Mouse (Mus musculus) cerebellum, adult (tissue): Measurements from ENCODE around the gene Sh3tc1.

ENCODE experiments used
- ATAC-seq: cut with Nextera tagmentation; 2 replicates; pipeline ENCODE4 v1.9.2; 2017; ENCODE audit warnings: mild to moderate bottlenecking, moderate library complexity, mixed read lengths; ENCODE audit not compliant: insufficient number of reproducible peaks, low FRiP score, low TSS enrichment

Gene Sh3tc1

DNA sequence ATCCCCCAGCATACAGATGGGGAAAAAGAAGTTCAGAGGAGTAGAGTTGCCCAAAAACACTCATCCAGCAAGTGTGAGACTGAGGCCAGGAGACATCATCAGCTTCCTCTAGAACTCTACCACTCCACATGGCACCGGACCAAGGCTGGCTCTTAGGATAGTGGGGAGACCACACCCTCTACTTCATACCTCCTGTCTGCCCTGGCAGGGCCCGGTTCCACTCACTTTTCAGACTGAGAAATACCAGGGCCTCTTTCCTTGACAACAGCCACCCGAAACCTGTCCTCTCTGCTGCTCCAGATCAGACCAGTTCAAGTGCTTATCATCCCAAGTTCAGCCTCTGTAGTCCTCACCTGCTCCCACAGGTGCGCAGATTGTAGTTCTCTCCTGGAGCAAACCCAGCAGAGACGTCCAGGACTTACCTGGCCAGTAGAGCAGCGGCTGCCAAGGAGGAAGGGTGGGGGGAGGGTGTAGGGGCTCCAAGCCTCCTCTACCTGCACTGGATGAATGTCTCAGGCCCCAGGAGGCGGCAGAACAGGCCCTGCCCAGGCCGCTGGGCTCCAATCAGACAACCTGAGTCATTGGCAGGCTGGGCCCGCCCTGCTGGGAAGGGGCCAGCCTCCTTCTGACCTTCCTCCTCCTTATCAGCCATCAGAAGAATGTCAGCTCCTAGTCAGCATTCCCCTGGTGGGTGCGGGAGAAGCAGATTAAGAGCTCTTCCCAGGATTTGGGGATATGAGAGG lies at the start of gene Sh3tc1:
Gene Sh3tc1, minus strand, starts transcription at position 452 of the 743 bp plus-strand sequence.
- ATAC-seq, result no peak

DNA sequence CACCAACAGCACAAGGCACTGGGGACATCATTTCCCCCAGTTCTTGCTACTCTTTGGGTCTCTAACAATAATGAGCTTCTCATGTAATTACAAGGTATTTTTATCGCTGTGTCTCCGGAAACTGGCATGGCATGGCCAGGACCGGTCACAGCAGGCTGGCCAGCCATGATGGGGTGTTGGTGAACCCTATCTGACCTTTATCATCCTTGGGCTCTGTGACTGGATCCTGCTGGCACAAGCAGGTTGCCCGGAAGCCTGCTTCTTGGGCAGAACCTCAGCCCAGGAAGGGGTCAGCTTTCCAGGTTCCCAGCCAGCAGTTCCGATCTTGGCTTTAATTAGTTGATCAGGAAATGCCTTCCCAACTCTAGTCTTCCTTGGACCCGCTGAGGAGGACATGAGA lies 48.9 kb upstream of the Sh3tc1 start:
- ATAC-seq, result no peak

DNA sequence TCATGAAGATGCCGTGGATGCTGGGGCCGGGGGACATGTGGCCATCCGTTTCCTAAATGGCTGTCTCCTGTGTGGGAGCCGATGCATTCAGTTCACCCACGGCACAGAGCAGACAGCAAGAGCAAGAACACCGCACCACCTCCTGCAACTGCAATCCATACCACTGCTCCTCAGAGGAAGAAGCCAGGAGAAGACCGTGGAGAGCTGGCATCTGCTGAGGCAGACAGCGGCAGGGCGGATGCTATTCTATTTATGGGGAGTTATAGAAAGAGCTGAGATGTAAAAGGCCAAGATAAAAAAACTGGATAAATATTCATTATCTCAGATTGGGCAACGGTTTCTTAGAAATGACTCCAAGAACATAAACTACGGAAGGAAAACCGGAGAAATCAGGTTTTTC lies 48.1 kb upstream of the Sh3tc1 start:
- ATAC-seq, result no peak

DNA sequence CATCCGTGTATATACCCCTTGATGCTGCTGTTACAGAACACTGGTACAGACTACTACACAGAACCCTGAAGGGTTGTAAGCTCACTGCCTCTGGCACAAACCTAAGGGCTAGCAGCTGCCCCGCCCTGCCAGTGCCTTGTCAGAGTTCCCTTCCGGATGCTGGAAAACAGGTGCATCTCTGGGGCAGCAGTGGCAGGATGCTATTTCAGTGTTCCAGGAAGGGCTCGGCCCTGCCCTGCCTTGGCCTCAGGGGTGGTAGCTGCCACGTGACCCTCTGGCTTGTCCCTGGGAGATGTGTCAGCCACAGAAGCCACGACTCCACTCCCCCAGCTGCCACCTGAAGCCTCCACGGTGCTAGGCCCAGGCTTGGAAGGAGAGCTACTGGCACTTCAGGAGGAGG lies 46.1 kb upstream of the Sh3tc1 start:
- ATAC-seq, result peak; percentile 45

DNA sequence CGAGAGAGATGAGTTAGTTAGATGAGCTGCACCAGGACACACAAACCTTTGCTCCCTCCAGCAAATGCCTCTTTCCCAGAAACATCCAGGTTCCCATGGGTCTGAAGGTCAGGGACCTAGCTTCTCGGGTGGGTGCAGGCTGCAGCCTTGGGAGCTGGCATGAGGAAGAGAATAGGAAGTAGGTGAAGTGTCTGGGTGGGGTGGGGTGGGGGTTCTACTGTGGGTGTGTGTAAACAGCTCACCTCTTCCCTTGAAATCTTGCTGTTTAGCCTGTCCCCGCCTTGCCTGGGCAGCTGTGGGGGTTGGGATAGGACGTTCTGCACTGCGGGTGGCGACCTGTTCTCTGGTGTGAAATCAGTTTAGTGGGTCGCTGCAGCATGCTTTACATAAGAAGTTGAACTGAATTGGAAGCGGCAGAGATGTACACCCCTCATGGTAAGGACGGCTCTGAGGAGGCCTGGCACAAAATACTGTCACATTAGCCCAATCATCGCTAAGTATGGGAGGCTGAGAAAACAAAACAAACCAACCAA lies 42.9 kb upstream of the Sh3tc1 start:
- no peak for ATAC-seq

DNA sequence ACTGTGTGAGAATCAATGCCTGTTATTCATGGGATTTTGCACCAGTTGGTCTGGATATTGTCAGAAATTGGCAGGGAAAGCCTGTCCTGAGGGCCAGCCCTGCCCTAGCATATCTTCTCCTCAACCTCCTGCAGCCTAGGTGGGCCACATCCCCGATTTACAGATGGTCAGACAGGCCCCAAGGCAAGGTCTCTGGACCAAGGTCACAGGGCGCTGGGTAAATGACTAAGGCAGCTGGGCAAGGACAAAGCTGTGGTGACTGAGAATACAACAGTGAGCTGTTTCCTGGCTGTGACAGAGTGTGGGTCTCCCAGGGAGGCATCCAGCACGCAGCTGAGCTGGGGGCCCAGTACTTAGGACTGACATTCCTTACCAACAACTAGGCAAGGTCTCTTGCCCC lies 41.3 kb upstream of the Sh3tc1 start:
- ATAC-seq, result no peak

DNA sequence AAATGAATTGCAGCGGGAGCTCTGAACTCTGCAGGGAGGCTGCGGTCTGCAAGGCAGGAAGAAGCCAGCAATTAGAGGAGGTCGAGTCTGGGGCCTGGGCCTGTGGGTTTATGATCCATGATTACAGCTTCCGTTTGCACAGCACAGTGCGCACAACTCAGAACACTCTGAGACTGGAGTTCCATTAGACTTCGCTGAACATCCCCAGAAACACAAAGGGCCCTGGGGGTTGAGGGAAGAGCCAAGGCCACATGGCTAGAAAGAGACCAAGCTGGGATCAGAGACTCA lies 34.3 kb upstream of the Sh3tc1 start:
- ATAC-seq, result no peak

DNA sequence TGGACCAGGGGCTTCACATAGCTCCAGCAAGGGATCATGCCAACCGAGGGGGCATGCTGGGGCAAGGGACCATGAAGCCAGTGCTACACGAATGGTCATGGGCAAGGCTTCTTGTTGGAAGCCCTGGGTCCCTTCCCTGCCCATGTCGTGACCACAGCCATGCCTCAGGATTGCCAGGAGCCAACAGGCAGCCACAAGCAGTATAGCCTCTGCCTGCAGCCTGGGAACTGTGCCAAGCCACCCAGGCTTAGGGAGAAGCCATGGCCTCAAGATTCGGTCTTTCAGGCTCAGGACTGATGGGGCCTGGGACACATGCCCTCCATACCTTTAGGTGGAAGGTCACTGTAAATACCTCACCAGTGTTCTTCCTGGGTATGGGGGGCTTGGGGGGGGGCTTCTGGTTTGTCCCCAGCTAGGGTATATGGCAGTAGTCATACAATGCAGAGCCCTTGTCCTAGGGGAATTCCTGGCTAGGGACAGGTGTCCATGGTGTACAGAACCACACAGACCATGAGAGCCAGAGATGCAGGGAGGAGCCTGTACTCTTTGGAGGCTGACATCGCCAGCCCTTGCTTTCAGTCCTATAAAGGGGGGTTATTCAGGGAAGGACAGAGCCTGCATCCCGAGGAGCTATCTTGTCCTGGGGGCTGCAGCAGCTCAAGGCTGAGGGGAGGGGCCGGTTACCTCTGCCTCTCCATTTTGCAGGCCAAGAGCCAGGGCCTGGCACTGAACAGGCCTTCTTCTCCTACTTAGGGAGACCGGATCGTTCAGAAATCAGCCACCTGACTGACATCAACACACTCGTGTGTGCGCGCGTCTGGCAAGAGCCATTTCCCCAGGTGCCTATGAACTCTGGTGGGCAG lies 33.7 kb upstream of the Sh3tc1 start:
- ATAC-seq, result peak; percentile 33; the same call in 1 of the 2 replicates

DNA sequence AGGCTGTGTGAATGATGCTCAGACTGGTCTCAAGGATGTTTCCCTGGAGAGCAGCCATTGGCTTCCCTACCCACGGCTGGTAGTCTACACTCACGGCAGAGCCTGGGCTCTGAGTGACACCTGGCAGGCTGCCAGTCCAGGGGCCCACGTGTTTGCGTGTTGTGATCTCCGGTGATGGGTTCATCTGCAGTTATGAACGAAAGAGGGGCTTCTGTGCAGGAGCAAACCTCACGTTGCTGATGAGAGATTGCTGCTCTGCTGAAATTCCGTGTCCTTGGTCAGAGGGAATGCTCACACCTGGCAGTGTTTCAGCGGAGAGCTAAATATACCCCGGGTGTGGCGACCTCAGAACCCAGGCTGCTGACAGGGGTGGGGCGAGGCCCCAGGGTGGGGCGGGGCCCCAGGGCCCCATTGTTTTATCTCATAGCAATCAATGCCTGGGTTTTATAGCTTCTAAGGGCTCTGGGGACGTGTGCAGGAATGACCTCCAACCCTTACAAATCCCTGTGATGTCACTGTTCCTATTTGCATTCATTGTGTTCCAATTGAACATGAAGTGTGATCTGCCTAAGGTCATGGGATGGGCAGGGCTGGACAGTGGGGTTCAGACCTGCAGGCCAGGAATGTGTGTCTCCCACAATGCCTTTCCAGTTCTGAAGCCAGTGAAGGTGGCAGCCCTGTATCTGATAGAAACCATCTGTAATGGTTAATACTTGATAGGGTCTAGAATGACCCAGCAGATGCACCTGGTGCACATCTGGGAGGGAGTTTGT lies 31.3 kb upstream of the Sh3tc1 start:
- ATAC-seq, result no peak

DNA sequence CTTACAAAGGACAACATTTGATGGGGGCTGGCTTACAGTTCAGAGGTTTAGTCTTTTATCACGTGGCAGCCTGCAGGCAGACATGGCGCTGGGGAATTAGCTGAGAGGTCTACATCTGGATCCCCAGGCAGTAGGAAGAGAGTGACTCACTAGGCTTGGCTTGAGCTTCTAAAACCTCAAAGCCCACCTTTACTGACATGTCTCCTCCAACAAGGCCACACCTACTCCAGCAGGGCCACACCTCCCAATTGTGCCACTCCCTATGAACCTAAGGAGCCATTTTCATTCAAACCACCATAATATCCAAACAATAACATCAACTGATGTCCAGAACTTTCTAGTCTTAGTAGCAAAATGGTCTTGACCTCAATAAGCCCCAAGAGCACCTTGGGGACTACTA lies 30.5 kb upstream of the Sh3tc1 start:
- no peak for ATAC-seq

DNA sequence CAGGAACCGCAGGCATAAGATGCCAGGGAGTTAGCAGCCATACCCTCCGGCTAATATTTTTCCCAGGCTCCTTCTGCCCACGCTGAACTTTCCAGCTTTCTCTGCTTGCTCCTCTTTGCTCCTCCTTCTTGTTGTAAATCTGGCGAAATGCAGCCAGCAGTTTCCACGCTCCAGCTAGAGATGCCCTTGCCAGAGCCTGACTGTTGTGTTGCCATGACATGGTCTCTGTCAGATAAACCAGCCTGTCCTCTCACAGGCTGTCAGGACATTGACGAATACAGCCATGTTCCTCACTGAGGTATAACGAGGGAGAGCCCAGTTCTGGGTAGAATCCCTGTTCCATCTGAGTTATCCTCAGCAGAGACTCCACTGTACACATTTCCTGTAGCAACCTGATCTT lies 29.2 kb upstream of the Sh3tc1 start:
- no peak for ATAC-seq

DNA sequence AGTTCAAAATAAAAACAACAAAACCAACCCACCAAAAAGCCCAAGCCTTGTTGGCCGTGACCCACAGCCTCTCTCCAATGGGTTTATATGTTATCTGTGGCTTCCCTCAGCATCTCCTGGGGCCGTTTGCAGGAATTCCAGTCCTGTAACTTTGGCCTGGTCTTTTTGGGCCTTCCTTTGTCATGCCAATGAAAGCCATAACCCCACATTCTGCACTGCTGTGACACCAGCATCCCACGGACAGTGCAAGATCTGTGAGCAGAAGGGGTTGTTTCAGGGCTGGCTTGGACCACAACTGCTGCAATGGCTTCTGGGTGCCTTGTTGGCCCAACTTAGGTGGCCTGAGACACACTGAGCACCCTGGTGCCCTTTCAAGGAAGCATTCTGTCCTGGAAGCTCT lies 28.7 kb upstream of the Sh3tc1 start:
- no peak for ATAC-seq

DNA sequence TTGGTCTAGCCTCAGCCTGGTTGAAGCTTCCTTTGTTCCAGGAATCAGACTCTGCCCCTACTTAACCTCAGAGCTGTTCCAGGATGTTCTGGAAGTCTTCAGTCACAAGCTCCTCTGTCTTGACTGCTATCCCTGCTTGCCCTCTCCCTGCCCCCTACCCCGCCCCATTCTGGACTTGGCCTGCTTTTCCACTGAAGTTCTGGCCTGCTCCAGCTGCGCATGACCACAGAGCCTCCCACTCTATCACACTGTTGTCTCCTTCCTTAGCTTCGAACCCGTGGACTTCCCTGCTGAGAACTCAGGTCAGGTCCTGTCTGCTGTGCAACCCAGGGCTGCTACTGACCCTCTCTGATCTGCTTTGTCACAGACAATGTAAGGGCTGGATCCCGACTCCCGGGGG lies 26.1 kb upstream of the Sh3tc1 start:
- no peak for ATAC-seq

DNA sequence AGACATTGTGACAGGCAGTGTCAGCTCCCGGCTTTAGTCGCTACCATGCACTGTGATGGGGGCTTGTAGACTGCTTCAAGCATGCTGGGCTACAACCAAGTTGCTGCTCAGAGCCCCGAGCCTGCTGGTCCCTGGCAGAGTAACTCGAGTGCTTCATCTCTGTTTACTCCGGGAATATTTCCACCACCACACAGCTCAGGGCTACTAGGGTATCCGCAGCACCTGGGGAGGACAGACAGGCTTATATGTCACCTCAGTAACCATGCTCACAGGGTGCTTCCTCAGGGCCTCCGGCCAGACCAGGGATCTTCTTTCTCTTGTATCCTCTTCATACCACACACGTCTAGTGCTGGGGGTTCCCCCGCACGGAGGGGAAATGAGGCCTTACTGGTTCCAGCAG lies 23.1 kb upstream of the Sh3tc1 start:
- ATAC-seq, result no peak

DNA sequence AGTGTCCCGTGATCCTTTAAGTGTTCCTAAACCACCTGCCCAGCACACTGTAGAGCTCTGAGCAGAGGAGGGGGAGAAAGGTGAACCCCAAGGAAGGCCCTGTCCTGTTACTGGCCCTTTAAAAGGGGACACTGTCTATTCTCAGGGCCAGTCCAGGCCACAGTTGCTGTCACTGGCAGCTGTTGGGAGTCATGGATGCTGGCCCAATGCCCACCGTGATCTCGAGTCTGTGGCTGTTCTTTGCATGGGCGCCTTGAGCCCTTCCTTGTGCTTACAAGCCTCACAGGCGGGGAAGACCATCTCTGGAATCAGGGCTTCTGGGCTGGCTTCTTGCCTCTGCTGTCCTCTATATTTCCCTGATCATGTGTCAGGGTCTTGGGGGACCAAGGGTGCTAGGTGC lies 22.6 kb upstream of the Sh3tc1 start:
- ATAC-seq, result no peak

DNA sequence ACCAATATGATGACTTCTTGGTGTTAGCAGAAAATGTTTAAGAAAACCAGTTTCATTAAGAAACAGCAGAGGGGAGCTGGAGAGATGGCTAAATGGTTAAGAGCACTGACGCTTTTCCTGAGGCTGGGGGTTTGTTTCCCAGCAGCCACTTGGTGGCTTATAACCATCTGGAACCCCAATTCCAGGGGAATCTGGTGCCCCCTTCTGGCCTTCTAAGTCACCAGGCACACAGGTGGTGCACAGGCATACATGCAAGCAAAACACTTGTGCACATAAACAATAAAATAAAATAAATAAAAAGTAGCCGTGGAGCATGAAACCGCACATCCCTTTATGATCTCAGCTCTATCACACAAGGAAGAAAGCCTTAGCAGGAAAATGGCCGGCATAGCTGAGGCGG lies 21.5 kb upstream of the Sh3tc1 start:
- no peak for ATAC-seq

DNA sequence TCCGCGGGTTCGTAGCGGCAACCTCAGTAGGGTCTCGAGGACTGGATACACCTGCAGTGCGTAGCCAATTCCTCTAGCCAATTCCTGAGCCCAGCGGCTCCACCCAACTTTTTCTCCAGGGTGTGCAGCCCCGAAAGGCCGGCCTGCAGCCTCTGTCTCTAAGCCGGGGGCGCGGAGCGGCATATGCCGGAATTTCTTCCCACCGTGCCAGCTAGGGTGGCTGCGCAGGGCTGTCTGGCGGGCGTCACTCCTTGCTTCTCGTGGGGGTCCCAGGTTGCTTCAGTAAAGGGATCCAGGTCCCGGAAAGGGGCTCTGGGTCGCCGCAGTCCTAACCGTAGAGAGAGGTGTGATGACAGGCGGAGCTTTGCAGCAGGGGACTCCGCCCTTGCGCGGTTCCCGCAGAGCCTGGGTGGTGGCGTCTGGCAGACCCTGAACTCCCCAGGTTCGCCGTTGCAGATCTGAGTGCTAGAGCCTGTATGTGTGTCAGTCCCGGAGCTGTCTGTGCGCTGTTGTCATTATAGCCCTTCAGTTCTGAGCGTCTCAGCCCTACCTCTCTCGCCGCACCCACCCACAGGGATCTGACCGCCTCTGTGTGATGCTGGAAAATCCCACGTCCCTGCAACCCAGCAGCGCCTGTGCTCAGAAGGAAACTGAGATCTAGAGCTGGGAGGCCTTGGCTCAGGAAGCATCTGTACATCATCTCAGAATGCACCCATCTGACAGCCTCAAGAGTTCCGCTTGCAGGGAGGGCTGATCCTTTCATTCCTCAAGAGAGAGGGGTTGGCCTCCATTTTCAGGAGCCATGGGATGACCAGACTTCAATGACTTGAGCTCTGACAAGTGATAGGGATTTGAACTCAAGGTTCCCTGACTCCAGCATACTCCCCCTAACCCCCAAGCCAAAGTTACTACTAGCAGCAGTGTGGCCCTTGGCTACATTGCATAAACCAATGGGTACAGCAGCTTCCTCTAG lies 18.6 kb upstream of the Sh3tc1 start:
- peak; percentile 6; the same call in 1 of the 2 replicates for ATAC-seq

DNA sequence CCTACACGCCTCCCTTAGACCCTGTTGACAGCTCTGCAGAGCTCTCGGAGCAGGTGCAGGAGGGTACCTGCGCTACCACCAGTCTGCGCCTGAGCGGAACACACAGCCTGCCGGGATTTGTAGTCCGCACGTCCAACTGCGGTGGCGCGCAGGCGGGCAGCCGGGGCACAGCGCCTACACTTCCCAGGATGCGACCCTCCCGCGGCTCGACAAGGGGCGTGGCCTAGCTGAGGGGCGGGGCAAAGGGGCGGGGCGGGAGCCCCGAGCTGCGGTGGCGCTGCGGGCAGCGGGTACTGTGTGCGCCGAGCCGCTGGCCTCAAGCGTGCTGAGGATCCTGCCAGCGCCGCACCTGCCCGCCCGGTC lies 17.8 kb upstream of the Sh3tc1 start, which contains the start of gene Ablim2:
Gene Ablim2, plus strand, starts transcription at position 242 of the 363 bp plus-strand sequence.
- peak; percentile 92 for ATAC-seq

DNA sequence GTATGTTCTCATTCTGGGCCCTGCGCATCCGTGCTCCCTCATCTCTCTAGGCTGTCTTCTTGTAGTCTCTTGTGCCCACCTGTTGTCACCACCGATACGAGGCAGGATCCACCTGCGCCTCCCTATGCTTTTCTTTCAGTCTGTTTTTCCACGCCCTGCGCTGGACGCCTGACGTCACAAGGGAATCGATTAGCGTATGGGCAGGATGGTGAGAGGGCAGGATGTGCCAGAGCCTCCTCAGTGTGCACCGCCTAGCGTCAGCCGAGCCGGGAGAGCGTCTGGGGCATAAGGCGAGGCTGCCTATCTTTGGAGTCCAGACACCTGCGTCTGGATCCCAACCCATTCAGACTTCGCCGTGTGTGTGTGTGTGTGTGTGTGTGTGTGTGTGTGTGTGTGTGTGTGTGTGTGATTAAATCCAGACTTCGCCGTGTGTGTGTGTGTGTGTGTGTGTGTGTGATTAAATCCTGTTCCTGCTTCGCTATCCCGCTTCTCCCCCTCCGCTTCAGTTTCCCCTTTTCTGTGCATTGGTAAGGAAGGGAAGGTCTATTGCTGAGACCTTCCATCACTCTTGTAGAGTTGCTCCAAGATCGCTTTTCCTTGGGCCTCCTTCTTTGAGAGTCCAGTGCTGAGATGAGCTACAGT lies 17.3 kb upstream of the Sh3tc1 start:
- peak; percentile 41 for ATAC-seq
